Mouse (Mus musculus): ENCODE results near the gene Prkg1. TPM values are rescaled to one million over a fixed set of nuclear protein-coding genes. Genes with fewer than 3 reads are reported as not detected.
A peak's percentile ranks its signal among the peaks of the same experiment; 100 is the strongest.

Gene Prkg1
- polyA plus RNA-seq, 1 experiment, result 1.1 TPM

GRCm38 (mm10) chr19:31351796-31352195 is 413.0 kb downstream of the Prkg1 start:
- Histone ChIP-seq H3K4me3 (replicated peaks) (no peak overlapping the region), H3K9me3 (no peaks in the 10 kb centered on the region), H3K4me1 (no peaks in the 10 kb centered on the region; the same call in 1 of the 2 replicates), H3K36me3 (replicated peaks; ENCODE audit: low read length) (no peaks in the 10 kb centered on the region), H3K27me3 (replicated peaks) (no peaks in the 10 kb centered on the region)
- TF ChIP-seq FLI1 (IDR thresholded peaks at IDR 0.05; ENCODE audit: low read length) (no peak), GATA1 (IDR thresholded peaks at IDR 0.05; ENCODE audit: borderline replicate concordance, low read length) (no peak)

GRCm38 (mm10) chr19:31342150-31342549 is 422.7 kb downstream of the Prkg1 start:
- Histone ChIP-seq H3K9me3 (no peaks in the 10 kb centered on the region), H3K4me1 (peaks cover 46% of the 10 kb centered on the region), H3K27me3 (replicated peaks) (no peaks in the 10 kb centered on the region), H3K4me3 (replicated peaks) (peak overlapping the region; percentile 23), H3K36me3 (replicated peaks; ENCODE audit: low read length) (no peaks in the 10 kb centered on the region)
- TF ChIP-seq GATA1 (IDR thresholded peaks at IDR 0.05; ENCODE audit: borderline replicate concordance, low read length), result no peak
- no peak for TF ChIP-seq FLI1 (IDR thresholded peaks at IDR 0.05; ENCODE audit: low read length)

- TF ChIP-seq GATA1 (IDR thresholded peaks at IDR 0.05; ENCODE audit: borderline replicate concordance, low read length), result no peak
- no peak for TF ChIP-seq FLI1 (IDR thresholded peaks at IDR 0.05; ENCODE audit: low read length)
- Histone ChIP-seq H3K27me3 (replicated peaks) (no peaks in the 10 kb centered on the region), H3K4me3 (replicated peaks) (no peak overlapping the region), H3K9me3 (no peaks in the 10 kb centered on the region), H3K36me3 (replicated peaks; ENCODE audit: low read length) (no peaks in the 10 kb centered on the region), H3K4me1 (peaks cover 54% of the 10 kb centered on the region)
Observed at GRCm38 (mm10) chr19:31340898-31341297, 423.9 kb downstream of the Prkg1 start.

GRCm38 (mm10) chr19:31338355-31339101 is 426.3 kb downstream of the Prkg1 start:
- no peaks in the 10 kb centered on the region for H3K36me3 ChIP-seq (replicated peaks; ENCODE audit: low read length)
- peaks cover 61% of the 10 kb centered on the region for H3K4me1 ChIP-seq
- H3K4me3 ChIP-seq (replicated peaks), result peak overlapping the region; percentile 86
- no peak for TF ChIP-seq FLI1 (IDR thresholded peaks at IDR 0.05; ENCODE audit: low read length)
- TF ChIP-seq GATA1 (IDR thresholded peaks at IDR 0.05; ENCODE audit: borderline replicate concordance, low read length), result no peak
- H3K9me3 ChIP-seq, result no peaks in the 10 kb centered on the region
- H3K27me3 ChIP-seq (replicated peaks), result no peaks in the 10 kb centered on the region

- TF ChIP-seq GATA1 (IDR thresholded peaks at IDR 0.05; ENCODE audit: borderline replicate concordance, low read length) (no peak), FLI1 (IDR thresholded peaks at IDR 0.05; ENCODE audit: low read length) (no peak)
- H3K27me3 ChIP-seq (replicated peaks), result no peaks in the 10 kb centered on the region
- no peaks in the 10 kb centered on the region for H3K36me3 ChIP-seq (replicated peaks; ENCODE audit: low read length)
Observed at GRCm38 (mm10) chr19:31337863-31338217, 427.0 kb downstream of the Prkg1 start.

GRCm38 (mm10) chr19:31337163-31337862 is 427.5 kb downstream of the Prkg1 start:
- no peaks in the 10 kb centered on the region for H3K36me3 ChIP-seq (replicated peaks; ENCODE audit: low read length)

More at GRCm38 (mm10) chr19:31337863-31338217, 427.0 kb downstream of the Prkg1 start:
- Histone ChIP-seq H3K4me1 (peaks cover 61% of the 10 kb centered on the region), H3K9me3 (no peaks in the 10 kb centered on the region), H3K4me3 (replicated peaks) (peak overlapping the region; percentile 86)

GRCm38 (mm10) chr19:31336381-31336780 is 428.5 kb downstream of the Prkg1 start:
- Histone ChIP-seq H3K4me3 (replicated peaks) (no peak overlapping the region), H3K27me3 (replicated peaks) (no peaks in the 10 kb centered on the region), H3K9me3 (no peaks in the 10 kb centered on the region), H3K4me1 (peaks cover 48% of the 10 kb centered on the region), H3K36me3 (replicated peaks; ENCODE audit: low read length) (no peaks in the 10 kb centered on the region)
- TF ChIP-seq GATA1 (IDR thresholded peaks at IDR 0.05; ENCODE audit: borderline replicate concordance, low read length) (no peak), FLI1 (IDR thresholded peaks at IDR 0.05; ENCODE audit: low read length) (no peak)

More at GRCm38 (mm10) chr19:31337163-31337862, 427.5 kb downstream of the Prkg1 start:
- Histone ChIP-seq H3K4me1 (peaks cover 56% of the 10 kb centered on the region), H3K27me3 (replicated peaks) (no peaks in the 10 kb centered on the region), H3K4me3 (replicated peaks) (peak overlapping the region; percentile 86), H3K9me3 (no peaks in the 10 kb centered on the region)
- no peak for TF ChIP-seq FLI1 (IDR thresholded peaks at IDR 0.05; ENCODE audit: low read length)
- TF ChIP-seq GATA1 (IDR thresholded peaks at IDR 0.05; ENCODE audit: borderline replicate concordance, low read length), result no peak

- no peaks in the 10 kb centered on the region for H3K9me3 ChIP-seq
- H3K4me3 ChIP-seq (replicated peaks), result no peak overlapping the region
- H3K4me1 ChIP-seq, result peaks cover 6% of the 10 kb centered on the region
- no peaks in the 10 kb centered on the region for H3K27me3 ChIP-seq (replicated peaks)
- no peaks in the 10 kb centered on the region for H3K36me3 ChIP-seq (replicated peaks; ENCODE audit: low read length)
- no peak for TF ChIP-seq FLI1 (IDR thresholded peaks at IDR 0.05; ENCODE audit: low read length)
- no peak for TF ChIP-seq GATA1 (IDR thresholded peaks at IDR 0.05; ENCODE audit: borderline replicate concordance, low read length)
Observed at GRCm38 (mm10) chr19:31329893-31330292, 434.9 kb downstream of the Prkg1 start.

GRCm38 (mm10) chr19:31304760-31305159 is 460.1 kb downstream of the Prkg1 start:
- Histone ChIP-seq H3K4me3 (replicated peaks) (no peak overlapping the region), H3K9me3 (no peaks in the 10 kb centered on the region), H3K36me3 (replicated peaks; ENCODE audit: low read length) (no peaks in the 10 kb centered on the region), H3K4me1 (peaks cover 6% of the 10 kb centered on the region; the same call in 1 of the 2 replicates), H3K27me3 (replicated peaks) (no peaks in the 10 kb centered on the region)
- TF ChIP-seq GATA1 (IDR thresholded peaks at IDR 0.05; ENCODE audit: borderline replicate concordance, low read length) (no peak), FLI1 (IDR thresholded peaks at IDR 0.05; ENCODE audit: low read length) (no peak)

GRCm38 (mm10) chr19:31291231-31291630 is 473.6 kb downstream of the Prkg1 start:
- Histone ChIP-seq H3K27me3 (replicated peaks) (no peaks in the 10 kb centered on the region), H3K4me3 (replicated peaks) (no peak overlapping the region), H3K4me1 (peaks cover 5% of the 10 kb centered on the region; the same call in 1 of the 2 replicates), H3K9me3 (no peaks in the 10 kb centered on the region), H3K36me3 (replicated peaks; ENCODE audit: low read length) (no peaks in the 10 kb centered on the region)
- TF ChIP-seq GATA1 (IDR thresholded peaks at IDR 0.05; ENCODE audit: borderline replicate concordance, low read length) (no peak), FLI1 (IDR thresholded peaks at IDR 0.05; ENCODE audit: low read length) (no peak)
